Mouse (Mus musculus) midbrain, embryonic 14.5 days (tissue): ENCODE data around the gene Mrpl24. TPM values are rescaled to one million over a fixed set of nuclear protein-coding genes. Genes with fewer than 3 reads are reported as not detected.

Source experiments
- ATAC-seq: fragments of 200-750 bp; cut with Nextera tagmentation; 2 replicates; pipeline ENCODE4 v1.8.0; 2017; ENCODE audit warnings: moderate number of reproducible peaks, moderate library complexity; ENCODE audit not compliant: low FRiP score, low TSS enrichment
- DNase-seq: peaks from one replicate; pipeline ENCODE4 v3.0.0-alpha.2; 2015
- H3K27ac ChIP-seq: fragments of 300-500 bp; sonication (generic); replicated peaks from 2 replicates; pipeline ENCODE4 v1.5.1; 2014; ENCODE audit warnings: mild to moderate bottlenecking, low read depth, low read length, moderate library complexity
- H3K27me3 ChIP-seq: fragments of 300-500 bp; sonication (generic); 2 replicates; pipeline ENCODE4 v1.6.1; 2014; ENCODE audit warnings: low read length, control low read depth, mixed read lengths; ENCODE audit not compliant: control insufficient read depth, insufficient read depth
- H3K36me3 ChIP-seq: fragments of 300-500 bp; sonication (generic); 2 replicates; pipeline ENCODE4 v1.6.1; 2014; ENCODE audit warnings: low read length, control low read depth; ENCODE audit not compliant: control insufficient read depth, insufficient read depth
- H3K4me1 ChIP-seq: fragments of 300-500 bp; sonication (generic); 2 replicates; pipeline ENCODE4 v1.6.1; 2014; ENCODE audit warnings: mild to moderate bottlenecking, antibody characterized with exemption, low read length, control low read depth; ENCODE audit not compliant: control insufficient read depth, insufficient read depth
- H3K4me2 ChIP-seq: fragments of 300-500 bp; sonication (generic); 2 replicates; pipeline ENCODE4 v1.6.1; 2014; ENCODE audit warnings: mild to moderate bottlenecking, low read length, moderate library complexity
- H3K4me3 ChIP-seq: fragments of 300-500 bp; sonication (generic); replicated peaks from 2 replicates; pipeline ENCODE4 v1.5.1; 2014; ENCODE audit warnings: low read depth, low read length
- H3K9ac ChIP-seq: fragments of 300-500 bp; sonication (generic); replicated peaks from 2 replicates; pipeline ENCODE4 v1.6.1; 2014; ENCODE audit warnings: mild to moderate bottlenecking, low read length, moderate library complexity
- H3K9me3 ChIP-seq: fragments of 300-500 bp; sonication (generic); 2 replicates; pipeline ENCODE4 v1.6.1; 2016; ENCODE audit warnings: low read length, control low read depth, mixed read lengths; ENCODE audit not compliant: control insufficient read depth
- WGBS: fragments of 180-500 bp; shearing (Covaris S2); extraction: QIAGEN DNeasy Blood & Tissue Kit; methylation state at CpG from one replicate; pipeline ENCODE4 v1.1.7; 2014; 5-methylcytosine and 5-hydroxymethylcytosine counted together
- polyA plus RNA-seq: library from polyadenylated mRNA; unstranded; fragments of >200 nt; fragmentation: Nextera tagmentation; extraction: Ambion mirVana; gene quantifications from 2 replicates; pipeline ENCODE4 v1.2.1, GENCODE M21; 2014

The Mrpl24 gene
- polyA plus RNA-seq, 1 experiment from 2014 or later, result 56.3 TPM

- Histone ChIP-seq H3K4me2 (no peak overlapping the region), H3K9ac (no peak overlapping the region), H3K27ac (no peak overlapping the region), H3K27me3 (no peaks in the 10 kb centered on the region), H3K9me3 (no peaks in the 10 kb centered on the region), H3K4me1 (peaks cover 12% of the 10 kb centered on the region), H3K36me3 (no peaks in the 10 kb centered on the region), H3K4me3 (no peak overlapping the region)
- 39% methylated on average over 4 of the region's 4 CpGs for WGBS
- DNase-seq (no peak), ATAC-seq (no peak)
Observed at GRCm38 (mm10) chr3:87958476-87958875, 39.2 kb downstream of the Mrpl24 start.

GRCm38 (mm10) chr3:87958967-87959366, 39.7 kb downstream of the Mrpl24 start:
- 35% methylated on average over 1 of the region's 1 CpGs for WGBS

GRCm38 (mm10) chr3:87959371-87959770, 40.1 kb downstream of the Mrpl24 start:
- Histone ChIP-seq H3K27me3 (no peaks in the 10 kb centered on the region), H3K9ac (no peak overlapping the region), H3K4me2 (no peak overlapping the region), H3K27ac (peak overlapping the region; percentile 90; the same call in 1 of the 2 replicates), H3K36me3 (no peaks in the 10 kb centered on the region), H3K4me3 (no peak overlapping the region), H3K4me1 (peaks cover 12% of the 10 kb centered on the region), H3K9me3 (no peaks in the 10 kb centered on the region)
- DNase-seq (no peak), ATAC-seq (no peak)
- 65% methylated on average over 7 of the region's 7 CpGs for WGBS

More at GRCm38 (mm10) chr3:87958967-87959366, 39.7 kb downstream of the Mrpl24 start:
- Histone ChIP-seq H3K9me3 (no peaks in the 10 kb centered on the region), H3K9ac (no peak overlapping the region), H3K4me3 (no peak overlapping the region), H3K27ac (no peak overlapping the region), H3K4me2 (no peak overlapping the region), H3K36me3 (no peaks in the 10 kb centered on the region), H3K4me1 (peaks cover 12% of the 10 kb centered on the region), H3K27me3 (no peaks in the 10 kb centered on the region)
- ATAC-seq (no peak), DNase-seq (no peak)

- Histone ChIP-seq H3K4me2 (peak overlapping the region; percentile 70), H3K27me3 (no peaks in the 10 kb centered on the region), H3K4me3 (peak overlapping the region; percentile 37), H3K9me3 (no peaks in the 10 kb centered on the region), H3K36me3 (no peaks in the 10 kb centered on the region), H3K27ac (peak overlapping the region; percentile 90), H3K9ac (peak overlapping the region; percentile 51; the same call in 1 of the 2 replicates), H3K4me1 (peaks cover 12% of the 10 kb centered on the region)
- DNase-seq (no peak), ATAC-seq (no peak)
- WGBS, result 1% methylated on average over 10 of the region's 10 CpGs
Observed at GRCm38 (mm10) chr3:87960191-87960585, 40.9 kb downstream of the Mrpl24 start.

GRCm38 (mm10) chr3:87960586-87961191, 41.4 kb downstream of the Mrpl24 start:
- Histone ChIP-seq H3K9ac (peak overlapping the region; percentile 51), H3K27me3 (no peaks in the 10 kb centered on the region), H3K4me1 (peaks cover 12% of the 10 kb centered on the region), H3K9me3 (no peaks in the 10 kb centered on the region), H3K27ac (peak overlapping the region; percentile 90), H3K36me3 (no peaks in the 10 kb centered on the region), H3K4me3 (peak overlapping the region; percentile 37), H3K4me2 (peak overlapping the region; percentile 70)
- ATAC-seq, result peak; percentile 97
- DNase-seq, result peak; percentile 96
- WGBS, result under 1% methylated on average over 27 of the region's 27 CpGs

- WGBS, result 1% methylated on average over 21 of the region's 21 CpGs
- Histone ChIP-seq H3K4me3 (peak overlapping the region; percentile 58), H3K9ac (no peak overlapping the region; the same call in 1 of the 2 replicates), H3K27ac (peak overlapping the region; percentile 66), H3K27me3 (no peaks in the 10 kb centered on the region), H3K4me1 (peaks cover 30% of the 10 kb centered on the region), H3K36me3 (peaks cover under 1% of the 10 kb centered on the region; the same call in 1 of the 2 replicates), H3K4me2 (peak overlapping the region; percentile 94), H3K9me3 (no peaks in the 10 kb centered on the region)
- DNase-seq (peak; percentile 89), ATAC-seq (no peak)
Observed at GRCm38 (mm10) chr3:87970184-87970938, 51.1 kb downstream of the Mrpl24 start.

- peak; percentile 91 for DNase-seq
- under 1% methylated on average over 44 of the region's 44 CpGs for whole genome bisulfite sequencing
- Histone ChIP-seq H3K27me3 (no peaks in the 10 kb centered on the region), H3K36me3 (peaks cover 7% of the 10 kb centered on the region; the same call in 1 of the 2 replicates), H3K9ac (peak within 1 kb of the TSS; percentile 71), H3K4me3 (peak within 1 kb of the TSS; percentile 58), H3K27ac (peak within 1 kb of the TSS; percentile 66), H3K4me1 (peaks cover 30% of the 10 kb centered on the region), H3K4me2 (peak within 1 kb of the TSS; percentile 94), H3K9me3 (no peaks in the 10 kb centered on the region)
- ATAC-seq, result peak; percentile 71
Observed at GRCm38 (mm10) chr3:87970939-87971488, 51.7 kb downstream of the Mrpl24 start, which contains the start of gene Nes. TSS of gene Nes (plus strand) at chr3:87971078.

GRCm38 (mm10) chr3:87971489-87972202, 52.3 kb downstream of the Mrpl24 start:
- Histone ChIP-seq H3K4me3 (peak overlapping the region; percentile 58), H3K9ac (peak overlapping the region; percentile 71), H3K27me3 (no peaks in the 10 kb centered on the region), H3K36me3 (peaks cover 7% of the 10 kb centered on the region; the same call in 1 of the 2 replicates), H3K27ac (peak overlapping the region; percentile 66), H3K9me3 (no peaks in the 10 kb centered on the region), H3K4me1 (peaks cover 30% of the 10 kb centered on the region), H3K4me2 (peak overlapping the region; percentile 94)
- DNase-seq (peak; percentile 71), ATAC-seq (0 out of 2 replicates have a peak, but pooled peaks have one; percentile 3)
- WGBS, result under 1% methylated on average over 59 of the region's 60 CpGs
